Mouse (Mus musculus) cerebellum, adult 2 months (tissue): Measurements from ENCODE around the gene Ank3.

Source experiments
- CTCF ChIP-seq: fragments of 200-500 bp; IDR thresholded peaks from 2 replicates; pipeline ENCODE4 v1.5.1; 2011; ENCODE audit warnings: low read depth, mild to moderate bottlenecking, control low read depth, low read length, moderate library complexity, borderline replicate concordance; ENCODE audit not compliant: insufficient read depth
- POLR2A ChIP-seq: fragments of 200-500 bp; IDR thresholded peaks from 2 replicates; pipeline ENCODE4 v1.6.1; 2011; ENCODE audit warnings: low read length, control low read depth, borderline replicate concordance; ENCODE audit not compliant: insufficient read depth

- TF ChIP-seq POLR2A (no peak), CTCF (no peak)
Measured at GRCm38 (mm10) chr10:69919152-69919492, 520.5 kb downstream of the Ank3 start.
